Mouse (Mus musculus) kidney, adult 18-20 months (tissue): ENCODE results near the gene Ice1.
A peak's percentile ranks its signal among the peaks of the same experiment; 100 is the strongest.

ENCODE experiments used
- DNase-seq: peaks from one replicate; pipeline ENCODE4 v3.0.0; 2021

The Ice1 gene

GRCm38 (mm10) chr13:70637662-70638291 is 343 bp upstream of the Ice1 start:
- peak; percentile 93 for DNase-seq

- DNase-seq = no peak
Observed at GRCm38 (mm10) chr13:70636706-70637105, 728 bp downstream of the Ice1 start.

- DNase-seq = no peak
Observed at GRCm38 (mm10) chr13:70635591-70635990, 1.8 kb downstream of the Ice1 start.

- no peak for DNase-seq
Observed at GRCm38 (mm10) chr13:70626416-70626815, 11.0 kb downstream of the Ice1 start.

GRCm38 (mm10) chr13:70625665-70626064 is 11.8 kb downstream of the Ice1 start:
- no peak for DNase-seq

GRCm38 (mm10) chr13:70624445-70624844 is 13.0 kb downstream of the Ice1 start:
- no peak for DNase-seq

GRCm38 (mm10) chr13:70622461-70623057 is 14.9 kb downstream of the Ice1 start:
- no peak for DNase-seq

DNA sequence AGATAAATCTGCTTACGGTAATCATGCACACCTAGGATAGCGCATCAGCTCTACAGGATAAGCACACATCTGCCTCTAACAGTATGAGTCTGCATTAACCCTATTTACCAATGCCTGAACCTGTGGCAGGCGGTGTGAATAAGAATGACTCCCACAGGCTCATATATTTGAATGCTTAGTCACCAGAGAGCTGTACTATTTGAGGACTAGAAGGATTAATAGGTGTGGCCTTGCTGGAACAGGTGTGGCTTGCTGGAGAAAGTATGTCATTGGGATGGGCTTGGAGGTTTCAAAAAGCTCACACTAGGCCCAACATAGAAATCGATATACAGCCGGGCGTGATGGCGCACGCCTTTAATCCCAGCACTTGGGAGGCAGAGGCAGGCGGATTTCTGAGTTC is 15.9 kb downstream of the Ice1 start:
- DNase-seq = no peak

- no peak for DNase-seq
Observed at GRCm38 (mm10) chr13:70612837-70613236, 24.6 kb downstream of the Ice1 start.

- DNase-seq = peak; percentile 72
Observed at GRCm38 (mm10) chr13:70610431-70611420, 26.7 kb downstream of the Ice1 start.

DNA sequence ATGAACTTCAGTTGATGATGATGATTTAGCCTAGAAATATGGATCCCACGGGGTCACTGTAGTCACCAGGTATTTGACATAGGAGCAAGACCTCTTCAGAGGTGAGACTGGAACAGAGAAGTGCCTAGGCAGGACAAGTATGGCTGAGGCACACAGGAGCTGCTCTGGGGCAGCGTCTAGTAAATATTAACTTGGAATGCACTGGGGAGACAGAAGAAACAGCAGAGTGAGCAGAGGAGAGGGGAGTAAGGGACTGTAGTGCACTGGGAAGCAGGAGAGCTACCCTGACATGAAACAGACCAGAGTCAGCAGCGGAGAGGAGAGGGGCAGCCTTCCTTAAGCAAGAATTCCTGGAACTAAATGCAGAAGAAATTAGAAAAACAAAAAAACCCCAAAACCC is 27.8 kb downstream of the Ice1 start:
- DNase-seq = no peak

DNA sequence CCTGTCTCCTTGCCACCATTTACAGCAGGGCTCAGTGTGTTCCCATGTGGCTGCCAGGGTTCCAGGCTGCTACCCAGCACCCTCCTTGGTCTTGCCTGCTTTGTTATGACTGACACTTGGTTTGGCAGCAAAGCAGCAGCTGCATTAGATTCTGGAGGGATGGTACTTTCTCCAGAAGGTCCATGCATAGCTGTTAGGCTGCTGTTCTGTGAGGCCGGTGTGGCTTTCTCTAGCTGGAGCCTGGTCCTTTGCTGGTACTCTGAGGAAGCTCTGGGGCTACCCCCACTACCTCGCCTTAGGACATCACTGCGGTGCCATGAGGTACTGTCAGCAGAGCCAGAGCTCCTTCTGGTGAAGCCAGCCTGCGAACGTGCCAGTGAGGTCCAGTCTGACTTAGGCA is 32.1 kb downstream of the Ice1 start:
- DNase-seq = no peak

GRCm38 (mm10) chr13:70604723-70605122 is 32.7 kb downstream of the Ice1 start:
- no peak for DNase-seq

GRCm38 (mm10) chr13:70601566-70601965 is 35.9 kb downstream of the Ice1 start:
- DNase-seq = no peak

DNA sequence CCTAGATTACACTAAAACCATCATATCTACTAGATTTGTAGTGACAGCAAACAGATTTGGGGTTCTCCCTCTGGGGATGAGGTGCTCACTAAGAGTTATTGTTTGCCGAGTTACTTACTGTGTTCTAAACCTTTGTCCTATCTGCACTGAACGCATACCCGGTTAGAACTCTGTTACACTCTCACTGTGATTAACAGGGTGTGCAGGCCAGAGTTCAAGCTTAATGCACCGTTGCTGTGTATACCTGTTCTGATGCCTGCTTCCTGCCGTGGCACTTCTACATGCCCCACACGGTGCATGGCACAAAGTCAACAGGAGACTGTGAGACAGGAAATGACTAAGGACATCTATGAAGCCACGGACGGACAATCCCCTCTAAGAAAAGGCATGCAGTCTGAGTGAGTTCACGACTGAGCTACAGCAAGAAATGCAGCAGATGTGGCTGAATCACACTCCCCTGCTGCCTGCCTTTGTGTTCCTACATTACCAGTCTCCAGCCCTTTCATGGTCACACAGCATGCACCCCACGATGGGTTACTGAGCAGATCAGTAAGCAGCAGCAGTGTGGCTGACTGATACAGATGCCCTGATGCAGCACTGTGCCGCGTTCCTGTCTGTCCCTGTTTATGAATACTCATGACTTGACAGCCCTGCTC is 37.3 kb downstream of the Ice1 start:
- peak; percentile 36 for DNase-seq

GRCm38 (mm10) chr13:70598941-70599340 is 38.5 kb downstream of the Ice1 start:
- DNase-seq = peak; percentile 19

DNA sequence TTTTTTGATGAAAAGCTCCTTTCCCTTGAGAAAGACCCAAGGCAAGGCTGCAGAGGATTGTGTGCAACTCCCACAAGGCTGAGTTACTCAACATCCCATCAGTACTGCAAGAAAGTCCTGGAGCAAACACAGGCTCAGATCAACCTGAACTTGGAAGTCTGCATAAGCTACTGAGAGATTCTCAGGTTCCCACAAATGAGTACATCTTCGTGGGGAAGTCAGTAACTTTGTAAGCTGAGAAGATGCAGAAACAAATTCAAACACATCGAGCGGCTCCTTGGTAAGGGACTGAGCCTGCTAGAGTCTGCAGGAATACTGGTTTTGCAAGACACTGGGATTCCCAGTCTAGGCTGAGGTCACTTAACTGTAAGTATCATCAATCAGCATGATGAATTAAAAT is 40.5 kb downstream of the Ice1 start:
- DNase-seq = no peak

- DNase-seq = peak; percentile 50
Observed at GRCm38 (mm10) chr13:70590248-70590762, 47.1 kb downstream of the Ice1 start.

- DNase-seq = peak; percentile 61
Observed at GRCm38 (mm10) chr13:70586969-70587368, 50.5 kb downstream of the Ice1 start.

GRCm38 (mm10) chr13:70582517-70582916 is 54.9 kb downstream of the Ice1 start:
- peak; percentile 46 for DNase-seq

- no peak for DNase-seq
Observed at GRCm38 (mm10) chr13:70581509-70581908, 55.9 kb downstream of the Ice1 start.

DNA sequence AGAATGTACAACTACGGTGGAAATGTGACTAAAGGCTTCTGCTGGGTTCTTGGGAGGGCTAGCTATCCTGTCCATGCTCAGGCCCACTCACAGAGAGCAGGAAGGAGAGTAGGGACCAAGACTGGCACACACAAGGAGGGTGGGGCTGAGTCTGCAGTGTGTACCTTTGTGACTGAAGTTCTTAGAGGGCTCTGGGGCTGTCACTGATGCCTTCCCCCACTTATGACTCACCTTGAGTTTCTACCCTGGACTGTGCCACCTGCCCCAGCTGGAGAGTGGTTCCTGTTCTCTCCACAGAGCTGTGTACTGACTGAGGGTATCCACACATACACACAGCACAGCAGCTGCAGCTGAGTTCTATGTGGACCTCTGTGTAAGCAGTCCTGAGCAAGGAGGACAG is 63.2 kb downstream of the Ice1 start:
- DNase-seq = no peak

DNA sequence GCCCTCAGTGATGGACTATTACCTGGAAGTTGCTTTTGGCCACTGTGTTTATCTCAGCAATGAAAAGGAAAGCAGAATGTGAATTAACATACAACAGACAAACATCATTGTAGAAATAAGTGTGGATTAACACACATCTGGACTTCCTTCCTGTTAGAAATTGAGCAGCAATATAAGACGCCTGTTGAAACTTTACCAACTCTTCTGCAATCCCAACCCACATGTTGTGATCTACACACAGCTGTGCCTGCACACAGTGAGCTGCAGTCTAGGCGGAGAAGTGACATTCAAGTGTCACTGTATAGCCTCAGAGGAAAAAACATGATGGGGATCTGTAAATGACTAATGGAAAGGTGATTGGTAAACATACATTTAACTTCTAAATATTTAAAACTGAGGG is 69.5 kb downstream of the Ice1 start:
- DNase-seq = no peak
